Mouse (Mus musculus): ENCODE measurements around the gene Ip6k2. TPM values are rescaled to one million over a fixed set of nuclear protein-coding genes. Genes with fewer than 3 reads are reported as not detected.

The Ip6k2 gene
- polyA plus RNA-seq, 1 experiment: 45.5 TPM

GRCm38 (mm10) chr9:108827454-108827853 lies 43.9 kb downstream of the Ip6k2 start:
- Histone ChIP-seq H3K4me2 (ENCODE audit: low read depth) (peak overlapping the region; percentile 65), H3K36me3 (ENCODE audit: control insufficient read depth, insufficient read depth) (no peaks in the 10 kb centered on the region), H3ac (ENCODE audit: control insufficient read depth, insufficient read length) (no peak overlapping the region), H3K79me2 (ENCODE audit: control insufficient read depth, insufficient read depth) (no peaks in the 10 kb centered on the region), H3K27me3 (ENCODE audit: control insufficient read depth, insufficient read depth, insufficient read length) (peaks cover 81% of the 10 kb centered on the region), H3K4me3 (no peak overlapping the region)
- TF ChIP-seq REST (IDR thresholded peaks at IDR 0.05; ENCODE audit: insufficient read depth, insufficient read length) (no peak), MAX (IDR thresholded peaks at IDR 0.05; ENCODE audit: low read depth) (no peak)

GRCm38 (mm10) chr9:108827906-108828305 lies 44.3 kb downstream of the Ip6k2 start:
- no peak overlapping the region for H3ac ChIP-seq (ENCODE audit: control insufficient read depth, insufficient read length)
- no peaks in the 10 kb centered on the region for H3K79me2 ChIP-seq (ENCODE audit: control insufficient read depth, insufficient read depth)
- H3K36me3 ChIP-seq (ENCODE audit: control insufficient read depth, insufficient read depth): no peaks in the 10 kb centered on the region
- peaks cover 83% of the 10 kb centered on the region for H3K27me3 ChIP-seq (ENCODE audit: control insufficient read depth, insufficient read depth, insufficient read length)
- no peak overlapping the region for H3K4me2 ChIP-seq (ENCODE audit: low read depth)
- no peak overlapping the region for H3K4me3 ChIP-seq
- TF ChIP-seq CEBPB (IDR thresholded peaks at IDR 0.05; ENCODE audit: insufficient read depth, poor library complexity, severe bottlenecking): no peak
- no peak for TF ChIP-seq SRF (IDR thresholded peaks at IDR 0.05; ENCODE audit: control insufficient read depth, insufficient read length, low read depth)
- TF ChIP-seq POLR2AphosphoS2 (IDR thresholded peaks at IDR 0.05; ENCODE audit: insufficient read length, low read depth): no peak
- no peak for TF ChIP-seq TCF12 (IDR thresholded peaks at IDR 0.05; ENCODE audit: insufficient read depth, poor library complexity, severe bottlenecking)
- TF ChIP-seq POLR2A (IDR thresholded peaks at IDR 0.05; ENCODE audit: insufficient read length, low read depth): no peak

- H3K4me2 ChIP-seq (ENCODE audit: low read depth): peak overlapping the region; percentile 98
- no peaks in the 10 kb centered on the region for H3K36me3 ChIP-seq (ENCODE audit: control insufficient read depth, insufficient read depth)
- no peaks in the 10 kb centered on the region for H3K79me2 ChIP-seq (ENCODE audit: control insufficient read depth, insufficient read depth)
- peaks cover 79% of the 10 kb centered on the region for H3K27me3 ChIP-seq (ENCODE audit: control insufficient read depth, insufficient read depth, insufficient read length)
- H3K4me3 ChIP-seq: peak overlapping the region; percentile 4
- TF ChIP-seq POLR2A (IDR thresholded peaks at IDR 0.05; ENCODE audit: insufficient read length, low read depth) (no peak), MAX (IDR thresholded peaks at IDR 0.05; ENCODE audit: low read depth) (no peak), SRF (IDR thresholded peaks at IDR 0.05; ENCODE audit: control insufficient read depth, insufficient read length, low read depth) (no peak), CEBPB (IDR thresholded peaks at IDR 0.05; ENCODE audit: insufficient read depth, poor library complexity, severe bottlenecking) (no peak), POLR2AphosphoS2 (IDR thresholded peaks at IDR 0.05; ENCODE audit: insufficient read length, low read depth) (no peak), E2F4 (IDR thresholded peaks at IDR 0.05; ENCODE audit: insufficient read depth) (no peak), TCF3 (IDR thresholded peaks at IDR 0.05; ENCODE audit: insufficient read length, low read depth) (no peak), MYOD1 (IDR thresholded peaks at IDR 0.05; ENCODE audit: control insufficient read depth in 1 of 3, insufficient read length in 2 of 3, low read depth in 2 of 3) (no peak), USF1 (IDR thresholded peaks at IDR 0.05; ENCODE audit: low read depth) (no peak), TCF12 (IDR thresholded peaks at IDR 0.05; ENCODE audit: insufficient read depth, poor library complexity, severe bottlenecking) (no peak), REST (IDR thresholded peaks at IDR 0.05; ENCODE audit: insufficient read depth, insufficient read length) (no peak), MYOG (IDR thresholded peaks at IDR 0.05; ENCODE audit: control insufficient read depth in 1 of 3, insufficient read depth in 1 of 3, insufficient read length in 2 of 3, low read depth in 2 of 3) (no peak)
- peak overlapping the region; percentile 23 for H3ac ChIP-seq (ENCODE audit: control insufficient read depth, insufficient read length)
These were observed 48.0 kb downstream of the Ip6k2 start for GRCm38 (mm10) chr9:108831637-108832036.

GRCm38 (mm10) chr9:108832390-108833108 lies 49.0 kb downstream of the Ip6k2 start:
- peak overlapping the region; percentile 98 for H3K4me2 ChIP-seq (ENCODE audit: low read depth)
- no peaks in the 10 kb centered on the region for H3K36me3 ChIP-seq (ENCODE audit: control insufficient read depth, insufficient read depth)
- peak overlapping the region; percentile 23 for H3ac ChIP-seq (ENCODE audit: control insufficient read depth, insufficient read length)
- no peaks in the 10 kb centered on the region for H3K79me2 ChIP-seq (ENCODE audit: control insufficient read depth, insufficient read depth)
- H3K27me3 ChIP-seq (ENCODE audit: control insufficient read depth, insufficient read depth, insufficient read length): peaks cover 73% of the 10 kb centered on the region
- TF ChIP-seq CEBPB (IDR thresholded peaks at IDR 0.05; ENCODE audit: insufficient read depth, poor library complexity, severe bottlenecking) (no peak), TCF12 (IDR thresholded peaks at IDR 0.05; ENCODE audit: insufficient read depth, poor library complexity, severe bottlenecking) (no peak), E2F4 (IDR thresholded peaks at IDR 0.05; ENCODE audit: insufficient read depth) (no peak), MAX (IDR thresholded peaks at IDR 0.05; ENCODE audit: low read depth) (no peak), USF1 (IDR thresholded peaks at IDR 0.05; ENCODE audit: low read depth) (no peak), MYOG (IDR thresholded peaks at IDR 0.05; ENCODE audit: control insufficient read depth in 1 of 3, insufficient read depth in 1 of 3, insufficient read length in 2 of 3, low read depth in 2 of 3) (no peak), TCF3 (IDR thresholded peaks at IDR 0.05; ENCODE audit: insufficient read length, low read depth) (no peak), SRF (IDR thresholded peaks at IDR 0.05; ENCODE audit: control insufficient read depth, insufficient read length, low read depth) (no peak), POLR2AphosphoS2 (IDR thresholded peaks at IDR 0.05; ENCODE audit: insufficient read length, low read depth) (no peak), MYOD1 (IDR thresholded peaks at IDR 0.05; ENCODE audit: control insufficient read depth in 1 of 3, insufficient read length in 2 of 3, low read depth in 2 of 3) (no peak), REST (IDR thresholded peaks at IDR 0.05; ENCODE audit: insufficient read depth, insufficient read length) (no peak)
- H3K4me3 ChIP-seq: peak overlapping the region; percentile 4

GRCm38 (mm10) chr9:108842989-108843388 lies 59.4 kb downstream of the Ip6k2 start:
- Histone ChIP-seq H3K27me3 (ENCODE audit: control insufficient read depth, insufficient read depth, insufficient read length) (peaks cover 19% of the 10 kb centered on the region), H3ac (ENCODE audit: control insufficient read depth, insufficient read length) (no peak overlapping the region), H3K36me3 (ENCODE audit: control insufficient read depth, insufficient read depth) (no peaks in the 10 kb centered on the region), H3K79me2 (ENCODE audit: control insufficient read depth, insufficient read depth) (no peaks in the 10 kb centered on the region), H3K4me2 (ENCODE audit: low read depth) (no peak overlapping the region), H3K4me3 (no peak overlapping the region)
- TF ChIP-seq MAX (IDR thresholded peaks at IDR 0.05; ENCODE audit: low read depth) (no peak), MYOD1 (IDR thresholded peaks at IDR 0.05; ENCODE audit: control insufficient read depth in 1 of 3, insufficient read length in 2 of 3, low read depth in 2 of 3) (peak in 2 of 3 experiments; percentile 57 to 86), SRF (IDR thresholded peaks at IDR 0.05; ENCODE audit: control insufficient read depth, insufficient read length, low read depth) (no peak), REST (IDR thresholded peaks at IDR 0.05; ENCODE audit: insufficient read depth, insufficient read length) (no peak), POLR2AphosphoS2 (IDR thresholded peaks at IDR 0.05; ENCODE audit: insufficient read length, low read depth) (no peak), USF1 (IDR thresholded peaks at IDR 0.05; ENCODE audit: low read depth) (no peak), CEBPB (IDR thresholded peaks at IDR 0.05; ENCODE audit: insufficient read depth, poor library complexity, severe bottlenecking) (no peak), TCF12 (IDR thresholded peaks at IDR 0.05; ENCODE audit: insufficient read depth, poor library complexity, severe bottlenecking) (no peak), POLR2A (IDR thresholded peaks at IDR 0.05; ENCODE audit: insufficient read length, low read depth) (no peak), E2F4 (IDR thresholded peaks at IDR 0.05; ENCODE audit: insufficient read depth) (no peak), MYOG (IDR thresholded peaks at IDR 0.05; ENCODE audit: control insufficient read depth in 1 of 3, insufficient read depth in 1 of 3, insufficient read length in 2 of 3, low read depth in 2 of 3) (peak; percentile 30 to 86 (median 67)), TCF3 (IDR thresholded peaks at IDR 0.05; ENCODE audit: insufficient read length, low read depth) (no peak)
